Mouse (Mus musculus) frontal cortex, postnatal 36 days (tissue): ENCODE data around the gene Bysl.
"Not testable (repeated sequence)": the region's sequence is repeated elsewhere in the genome, so short reads cannot be mapped to it uniquely, and the experiment has no call there.

Source experiments
- DNase-seq, 2 experiments: peaks; one replicate each; pipeline ENCODE4 v3.0.0; 2022; ENCODE audit warnings: low spot score in 2 of 2

Bysl gene

GRCm38 (mm10) chr17:47610849-47611660, at the start of gene Bysl, which contains the start of the genes Med20 and Gm20517:
Gene Bysl (minus strand): TSS chr17:47611492.
Gene Med20 (plus strand): TSS chr17:47611582.
Gene Gm20517 (plus strand): TSS chr17:47611589.
- peak; percentile 97 for DNase-seq

GRCm38 (mm10) chr17:47658741-47659243, 47.5 kb upstream of the Bysl start:
- DNase-seq = no peak

GRCm38 (mm10) chr17:47657901-47658300, 46.6 kb upstream of the Bysl start:
- DNase-seq = no peak

GRCm38 (mm10) chr17:47655697-47656096, 44.4 kb upstream of the Bysl start:
- no peak for DNase-seq

- not testable (repeated sequence) for DNase-seq
These were observed 43.1 kb upstream of the Bysl start for GRCm38 (mm10) chr17:47654346-47654745.

GRCm38 (mm10) chr17:47651953-47652352, 40.7 kb upstream of the Bysl start:
- DNase-seq = no peak

GRCm38 (mm10) chr17:47648966-47649365, 37.7 kb upstream of the Bysl start:
- DNase-seq = no peak

GRCm38 (mm10) chr17:47646683-47647082, 35.4 kb upstream of the Bysl start:
- peak; percentile 28 to 55 for DNase-seq

- DNase-seq = no peak
These were observed 31.7 kb upstream of the Bysl start for GRCm38 (mm10) chr17:47642992-47643391.

- DNase-seq = no peak
These were observed 22.9 kb upstream of the Bysl start for GRCm38 (mm10) chr17:47633999-47634770.

GRCm38 (mm10) chr17:47632181-47632840, 21.0 kb upstream of the Bysl start:
- no peak for DNase-seq

- DNase-seq = no peak
These were observed 19.4 kb upstream of the Bysl start, which contains the start of gene Usp49 for GRCm38 (mm10) chr17:47630678-47631065. Gene Usp49 (plus strand): TSS chr17:47630690.

- DNase-seq = peak; percentile 28 to 35
These were observed 18.7 kb upstream of the Bysl start for GRCm38 (mm10) chr17:47629717-47630677.

- DNase-seq = peak; percentile 91 to 93
These were observed 17.8 kb upstream of the Bysl start for GRCm38 (mm10) chr17:47628851-47629676.

GRCm38 (mm10) chr17:47627791-47628190, 16.5 kb upstream of the Bysl start:
- DNase-seq = no peak

- DNase-seq = no peak
These were observed 14.7 kb upstream of the Bysl start for GRCm38 (mm10) chr17:47626031-47626430.

GRCm38 (mm10) chr17:47625088-47625487, 13.8 kb upstream of the Bysl start:
- no peak for DNase-seq

GRCm38 (mm10) chr17:47624572-47624971, 13.3 kb upstream of the Bysl start:
- not testable (repeated sequence) for DNase-seq

GRCm38 (mm10) chr17:47622912-47623554, 11.7 kb upstream of the Bysl start:
- DNase-seq = no peak
